Mouse (Mus musculus): ENCODE measurements at regions not wholly inside any gene's neighbourhood (a gene's known extent, or its start where the extent isn't known, plus 50 kb on each side); places are given as distances from the start of the nearest gene placed in this dataset.

GRCm38 (mm10) chr5:26513039-26513955, 255.8 kb downstream of the Gm7361 start:
- no peak for ATAC-seq (replicated peaks; ENCODE audit: insufficient number of reproducible peaks, low FRiP score, low TSS enrichment, low read depth)
- H3K9ac ChIP-seq (replicated peaks; ENCODE audit: low read length): no peak overlapping the region
- DNase-seq (ENCODE audit: low spot score): no peak
- no peak overlapping the region for H3K4me3 ChIP-seq (ENCODE audit: low read depth, low read length)
- H3K9me3 ChIP-seq (replicated peaks; ENCODE audit: control insufficient read depth, low read length): no peaks in the 10 kb centered on the region
- H3K4me2 ChIP-seq (ENCODE audit: low read depth, low read length): no peak overlapping the region
- WGBS: 43% methylated on average over 5 of the region's 5 CpGs
- H3K27ac ChIP-seq (replicated peaks; ENCODE audit: low read depth, low read length): no peak overlapping the region
- H3K27me3 ChIP-seq (ENCODE audit: control insufficient read depth, insufficient read depth, low read length): no peaks in the 10 kb centered on the region
- H3K36me3 ChIP-seq (replicated peaks; ENCODE audit: control insufficient read depth, insufficient read depth, low read depth, low read length): no peaks in the 10 kb centered on the region
- no peaks in the 10 kb centered on the region for H3K4me1 ChIP-seq (ENCODE audit: control insufficient read depth, insufficient read depth, low read length)

GRCm38 (mm10) chr5:26535556-26535955, 278.1 kb downstream of the Gm7361 start:
- Histone ChIP-seq H3K4me1 (ENCODE audit: control insufficient read depth, insufficient read depth, low read length) (no peaks in the 10 kb centered on the region), H3K4me2 (ENCODE audit: low read depth, low read length) (no peak overlapping the region), H3K9me3 (replicated peaks; ENCODE audit: control insufficient read depth, low read length) (no peaks in the 10 kb centered on the region), H3K27me3 (ENCODE audit: control insufficient read depth, insufficient read depth, low read length) (no peaks in the 10 kb centered on the region), H3K9ac (replicated peaks; ENCODE audit: low read length) (no peak overlapping the region), H3K4me3 (ENCODE audit: low read depth, low read length) (no peak overlapping the region), H3K27ac (replicated peaks; ENCODE audit: low read depth, low read length) (no peak overlapping the region), H3K36me3 (replicated peaks; ENCODE audit: control insufficient read depth, insufficient read depth, low read depth, low read length) (no peaks in the 10 kb centered on the region)
- DNase-seq (ENCODE audit: low spot score) (peak; percentile 76), ATAC-seq (replicated peaks; ENCODE audit: insufficient number of reproducible peaks, low FRiP score, low TSS enrichment, low read depth) (no peak)
- whole genome bisulfite sequencing: 25% methylated on average over 6 of the region's 6 CpGs

GRCm38 (mm10) chr5:26563291-26563690, 253.7 kb upstream of the Dpp6 start:
- H3K9ac ChIP-seq (replicated peaks; ENCODE audit: low read length): no peak overlapping the region
- no peak for DNase-seq (ENCODE audit: low spot score)
- no peak for ATAC-seq (replicated peaks; ENCODE audit: insufficient number of reproducible peaks, low FRiP score, low TSS enrichment, low read depth)
- no peak overlapping the region for H3K27ac ChIP-seq (replicated peaks; ENCODE audit: low read depth, low read length)
- no peaks in the 10 kb centered on the region for H3K9me3 ChIP-seq (replicated peaks; ENCODE audit: control insufficient read depth, low read length)
- no peaks in the 10 kb centered on the region for H3K27me3 ChIP-seq (ENCODE audit: control insufficient read depth, insufficient read depth, low read length)
- WGBS: 75% methylated on average over 1 of the region's 1 CpGs
- H3K36me3 ChIP-seq (replicated peaks; ENCODE audit: control insufficient read depth, insufficient read depth, low read depth, low read length): no peaks in the 10 kb centered on the region
- no peak overlapping the region for H3K4me2 ChIP-seq (ENCODE audit: low read depth, low read length)
- no peaks in the 10 kb centered on the region for H3K4me1 ChIP-seq (ENCODE audit: control insufficient read depth, insufficient read depth, low read length)
- no peak overlapping the region for H3K4me3 ChIP-seq (ENCODE audit: low read depth, low read length)

- H3K36me3 ChIP-seq (replicated peaks; ENCODE audit: control insufficient read depth, insufficient read depth, low read depth, low read length): no peaks in the 10 kb centered on the region
- H3K27ac ChIP-seq (replicated peaks; ENCODE audit: low read depth, low read length): no peak overlapping the region
- no peak overlapping the region for H3K4me3 ChIP-seq (ENCODE audit: low read depth, low read length)
- H3K4me1 ChIP-seq (ENCODE audit: control insufficient read depth, insufficient read depth, low read length): no peaks in the 10 kb centered on the region
- H3K9ac ChIP-seq (replicated peaks; ENCODE audit: low read length): no peak overlapping the region
- H3K4me2 ChIP-seq (ENCODE audit: low read depth, low read length): no peak overlapping the region
- no peak for DNase-seq (ENCODE audit: low spot score)
- ATAC-seq (replicated peaks; ENCODE audit: insufficient number of reproducible peaks, low FRiP score, low TSS enrichment, low read depth): no peak
- H3K9me3 ChIP-seq (replicated peaks; ENCODE audit: control insufficient read depth, low read length): no peaks in the 10 kb centered on the region
- WGBS: 82% methylated on average over 1 of the region's 1 CpGs
- H3K27me3 ChIP-seq (ENCODE audit: control insufficient read depth, insufficient read depth, low read length): no peaks in the 10 kb centered on the region
Observed at GRCm38 (mm10) chr5:26564056-26564455, 252.9 kb upstream of the Dpp6 start.

DNA sequence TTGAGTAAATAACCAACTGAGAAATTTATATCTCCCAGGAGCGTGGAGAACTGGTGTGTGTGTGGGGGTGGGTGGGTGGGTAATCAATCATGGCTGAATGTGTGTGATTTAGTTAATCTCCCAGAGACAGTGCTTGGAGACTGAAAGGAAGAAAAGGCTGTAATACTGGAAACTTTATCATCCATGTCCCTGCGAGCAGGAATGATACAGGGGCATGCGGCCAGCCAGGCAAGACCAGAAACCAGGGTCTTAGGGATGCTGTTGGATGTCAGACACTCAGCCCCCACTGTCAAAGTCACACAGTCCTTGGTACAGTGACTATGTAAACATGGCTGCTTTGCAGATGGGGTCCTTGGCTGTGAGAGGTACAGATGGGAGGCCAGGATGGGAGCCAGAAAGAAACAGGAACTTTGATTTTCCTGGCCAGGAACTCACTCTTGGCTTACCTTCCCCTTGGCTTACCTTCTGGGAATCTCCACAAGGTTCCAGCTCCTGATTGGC, 244.3 kb upstream of the Dpp6 start:
- 71% methylated on average over 3 of the region's 3 CpGs for WGBS
- DNase-seq (ENCODE audit: low spot score): no peak
- Histone ChIP-seq H3K9me3 (replicated peaks; ENCODE audit: control insufficient read depth, low read length) (no peaks in the 10 kb centered on the region), H3K27me3 (ENCODE audit: control insufficient read depth, insufficient read depth, low read length) (no peaks in the 10 kb centered on the region), H3K36me3 (replicated peaks; ENCODE audit: control insufficient read depth, insufficient read depth, low read depth, low read length) (no peaks in the 10 kb centered on the region), H3K4me2 (ENCODE audit: low read depth, low read length) (no peak overlapping the region), H3K9ac (replicated peaks; ENCODE audit: low read length) (no peak overlapping the region), H3K4me3 (ENCODE audit: low read depth, low read length) (no peak overlapping the region), H3K27ac (replicated peaks; ENCODE audit: low read depth, low read length) (no peak overlapping the region), H3K4me1 (ENCODE audit: control insufficient read depth, insufficient read depth, low read length) (no peaks in the 10 kb centered on the region)
- no peak for ATAC-seq (replicated peaks; ENCODE audit: insufficient number of reproducible peaks, low FRiP score, low TSS enrichment, low read depth)

DNA sequence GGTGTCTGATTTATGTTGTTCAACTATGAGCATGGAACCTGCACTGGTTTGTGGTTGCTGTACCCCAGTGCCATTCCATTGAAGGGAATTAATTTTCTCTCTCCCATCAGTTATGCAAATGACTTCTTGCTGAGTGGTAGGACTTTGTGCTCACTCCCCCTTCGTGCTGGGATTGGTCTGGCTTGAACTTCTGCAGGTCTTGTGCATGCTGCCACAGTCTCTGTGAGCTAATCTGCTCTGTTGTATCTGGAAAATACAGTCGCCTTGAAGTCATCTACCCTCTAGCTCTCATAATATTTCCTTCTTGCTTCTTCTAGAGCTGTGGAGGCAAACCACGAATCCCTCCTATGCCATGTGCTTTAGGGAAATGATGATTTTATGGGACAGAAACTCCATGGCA, 243.6 kb upstream of the Dpp6 start:
- no peak for DNase-seq (ENCODE audit: low spot score)

GRCm38 (mm10) chr5:26586108-26586507, 230.9 kb upstream of the Dpp6 start:
- Histone ChIP-seq H3K27ac (replicated peaks; ENCODE audit: low read depth, low read length) (no peak overlapping the region), H3K9me3 (replicated peaks; ENCODE audit: control insufficient read depth, low read length) (no peaks in the 10 kb centered on the region), H3K4me3 (ENCODE audit: low read depth, low read length) (no peak overlapping the region), H3K4me2 (ENCODE audit: low read depth, low read length) (no peak overlapping the region), H3K4me1 (ENCODE audit: control insufficient read depth, insufficient read depth, low read length) (no peaks in the 10 kb centered on the region), H3K36me3 (replicated peaks; ENCODE audit: control insufficient read depth, insufficient read depth, low read depth, low read length) (no peaks in the 10 kb centered on the region), H3K9ac (replicated peaks; ENCODE audit: low read length) (no peak overlapping the region), H3K27me3 (ENCODE audit: control insufficient read depth, insufficient read depth, low read length) (no peaks in the 10 kb centered on the region)
- DNase-seq (ENCODE audit: low spot score) (no peak), ATAC-seq (replicated peaks; ENCODE audit: insufficient number of reproducible peaks, low FRiP score, low TSS enrichment, low read depth) (no peak)
- WGBS: 76% methylated on average over 5 of the region's 5 CpGs

More for the DNA sequence above, 243.6 kb upstream of the Dpp6 start:
- H3K36me3 ChIP-seq (replicated peaks; ENCODE audit: control insufficient read depth, insufficient read depth, low read depth, low read length): no peaks in the 10 kb centered on the region
- no peaks in the 10 kb centered on the region for H3K27me3 ChIP-seq (ENCODE audit: control insufficient read depth, insufficient read depth, low read length)
- no peak overlapping the region for H3K4me2 ChIP-seq (ENCODE audit: low read depth, low read length)
- no peak overlapping the region for H3K4me3 ChIP-seq (ENCODE audit: low read depth, low read length)
- ATAC-seq (replicated peaks; ENCODE audit: insufficient number of reproducible peaks, low FRiP score, low TSS enrichment, low read depth): no peak
- no peaks in the 10 kb centered on the region for H3K9me3 ChIP-seq (replicated peaks; ENCODE audit: control insufficient read depth, low read length)
- H3K9ac ChIP-seq (replicated peaks; ENCODE audit: low read length): no peak overlapping the region
- WGBS: 76% methylated on average over 3 of the region's 3 CpGs
- no peak overlapping the region for H3K27ac ChIP-seq (replicated peaks; ENCODE audit: low read depth, low read length)
- no peaks in the 10 kb centered on the region for H3K4me1 ChIP-seq (ENCODE audit: control insufficient read depth, insufficient read depth, low read length)

DNA sequence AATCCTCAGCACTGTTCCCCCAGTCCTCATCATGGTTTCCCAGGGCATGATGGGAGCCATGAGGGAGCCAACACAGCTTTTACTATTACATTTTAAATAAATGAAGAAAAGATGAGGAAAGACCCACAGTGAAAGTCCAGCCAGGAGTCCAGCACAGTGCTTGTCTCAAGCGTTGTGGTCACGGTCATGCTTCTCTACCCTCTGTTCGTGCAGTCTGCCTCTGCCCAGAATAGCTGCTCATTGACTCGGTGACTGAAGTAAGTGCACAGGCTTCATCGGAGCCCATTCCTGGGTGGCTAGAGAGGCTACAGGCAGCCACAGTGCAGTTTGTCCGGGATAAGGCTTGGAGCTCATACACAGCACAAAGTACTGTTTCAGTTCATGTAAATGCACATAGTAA, 226.1 kb upstream of the Dpp6 start:
- no peaks in the 10 kb centered on the region for H3K36me3 ChIP-seq (replicated peaks; ENCODE audit: control insufficient read depth, insufficient read depth, low read depth, low read length)
- no peak overlapping the region for H3K4me2 ChIP-seq (ENCODE audit: low read depth, low read length)
- WGBS: 91% methylated on average over 6 of the region's 6 CpGs
- DNase-seq (ENCODE audit: low spot score) (no peak), ATAC-seq (replicated peaks; ENCODE audit: insufficient number of reproducible peaks, low FRiP score, low TSS enrichment, low read depth) (no peak)
- no peaks in the 10 kb centered on the region for H3K4me1 ChIP-seq (ENCODE audit: control insufficient read depth, insufficient read depth, low read length)
- no peaks in the 10 kb centered on the region for H3K9me3 ChIP-seq (replicated peaks; ENCODE audit: control insufficient read depth, low read length)
- H3K27ac ChIP-seq (replicated peaks; ENCODE audit: low read depth, low read length): no peak overlapping the region
- no peak overlapping the region for H3K4me3 ChIP-seq (ENCODE audit: low read depth, low read length)
- H3K9ac ChIP-seq (replicated peaks; ENCODE audit: low read length): no peak overlapping the region
- H3K27me3 ChIP-seq (ENCODE audit: control insufficient read depth, insufficient read depth, low read length): no peaks in the 10 kb centered on the region
